ENCODE assay signal across 8 mouse cellular contexts in the genomic region with DNA sequence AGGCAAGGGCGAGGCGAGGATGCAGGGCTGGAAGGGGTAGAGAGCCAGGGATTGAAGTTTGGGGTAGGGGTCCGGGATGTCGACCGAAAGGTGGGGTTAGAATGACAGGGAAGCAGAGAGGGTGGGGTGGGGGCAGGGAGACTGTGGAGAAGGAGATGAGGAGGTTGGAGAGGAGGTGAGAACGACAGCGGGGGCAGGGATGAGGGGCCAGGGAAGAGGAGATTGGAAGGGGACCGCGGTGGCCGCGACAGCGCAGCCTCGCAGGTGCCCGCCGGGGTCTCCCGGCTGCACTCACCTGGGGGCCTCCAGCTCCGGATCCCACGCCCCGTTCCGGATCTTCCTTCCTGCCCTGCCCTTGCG. TPM values are rescaled to one million over a fixed set of nuclear protein-coding genes. Genes with fewer than 3 reads are reported as not detected.
A peak's percentile ranks its signal among the peaks of the same experiment; 100 is the strongest.
DNase-seq lines count a peak whose midpoint lies in the region; ATAC-seq and TF ChIP-seq lines count a peak whose summit lies in the region.

No protein-coding gene starts in this region.

- no peak for DNase-seq in heart, postnatal 14 days
- no peak for DNase-seq in forebrain, embryonic 14.5 days (ENCODE audit: low spot score)
- no peak for DNase-seq in urinary bladder, postnatal 10 days (ENCODE audit: low spot score)
- no peak for DNase-seq in gastrocnemius, postnatal 36 days
- no peak for DNase-seq in frontal cortex, adult 2 months (ENCODE audit: extremely low spot score in 1 of 2, low spot score in 1 of 2)

- intact Hi-C loops in heart, postnatal 14 days (cut with DNase I): no loop called here
- intact Hi-C loops in gastrocnemius, postnatal 36 days (cut with DNase I): no loop called here

- peak overlapping the region; percentile 88 for H3K4me2 ChIP-seq in heart, embryonic 13.5 days
- peak overlapping the region; percentile 85 for H3K4me2 ChIP-seq in forebrain, embryonic 14.5 days (ENCODE audit: low read length)
- peak overlapping the region; percentile 65 for H3K4me2 ChIP-seq in liver, embryonic 15.5 days

- under 1% methylated on average over 21 of the region's 21 CpGs for WGBS in heart, embryonic 13.5 days
- under 1% methylated on average over 21 of the region's 21 CpGs for WGBS in forebrain, embryonic 14.5 days
- 2% methylated on average over 21 of the region's 21 CpGs for WGBS in liver, embryonic 15.5 days (ENCODE audit: insufficient replicate concordance)

- peaks cover 15% of the 10 kb centered on the region for H3K4me1 ChIP-seq in heart, embryonic 13.5 days
- no peaks in the 10 kb centered on the region for H3K4me1 ChIP-seq in ES-Bruce4 (ENCODE audit: control insufficient read depth, insufficient read depth, low read length)
- H3K4me1 ChIP-seq in forebrain, embryonic 14.5 days (ENCODE audit: control insufficient read depth, insufficient read depth, low read length): peaks cover 14% of the 10 kb centered on the region
- peaks cover 16% of the 10 kb centered on the region; the same call in 1 of the 2 replicates for H3K4me1 ChIP-seq in liver, embryonic 15.5 days (replicated peaks)

- no peak for TF ChIP-seq EP300 in ES-Bruce4 (IDR thresholded peaks at IDR 0.05; ENCODE audit: insufficient read depth, low read depth, low read length)

- H3K9me3 ChIP-seq in heart, embryonic 13.5 days: peaks cover 5% of the 10 kb centered on the region; the same call in 1 of the 2 replicates
- no peaks in the 10 kb centered on the region for H3K9me3 ChIP-seq in ES-Bruce4 (replicated peaks; ENCODE audit: control insufficient read depth, insufficient read depth, low read length, poor library complexity, severe bottlenecking)
- H3K9me3 ChIP-seq in forebrain, embryonic 14.5 days (replicated peaks; ENCODE audit: control insufficient read depth, low read length): no peaks in the 10 kb centered on the region
- 0 out of 2 replicates have a peak, but pooled peaks cover 4% of the 10 kb centered on the region for H3K9me3 ChIP-seq in liver, embryonic 15.5 days (replicated peaks)

- H3K27me3 ChIP-seq in heart, embryonic 13.5 days (replicated peaks): peaks cover 42% of the 10 kb centered on the region
- H3K27me3 ChIP-seq in ES-Bruce4 (ENCODE audit: control insufficient read depth, insufficient read depth, low read length, poor library complexity, severe bottlenecking): no peaks in the 10 kb centered on the region
- no peaks in the 10 kb centered on the region for H3K27me3 ChIP-seq in forebrain, embryonic 14.5 days (replicated peaks; ENCODE audit: control insufficient read depth, insufficient read depth, low read length)
- H3K27me3 ChIP-seq in liver, embryonic 15.5 days: peaks cover 48% of the 10 kb centered on the region

- no peak for TF ChIP-seq CTCF in ES-Bruce4 (IDR thresholded peaks at IDR 0.05; ENCODE audit: low read depth, low read length)

- H3K9ac ChIP-seq in heart, embryonic 13.5 days: peak overlapping the region; percentile 86
- H3K9ac ChIP-seq in ES-Bruce4 (ENCODE audit: low read depth, poor library complexity, severe bottlenecking): peak overlapping the region; percentile 36
- H3K9ac ChIP-seq in forebrain, embryonic 14.5 days (ENCODE audit: low read length): peak overlapping the region; percentile 86
- no peak overlapping the region for H3K9ac ChIP-seq in liver, embryonic 15.5 days

- ATAC-seq in heart, embryonic 13.5 days (ENCODE audit: extremely low read depth, insufficient number of reproducible peaks, low FRiP score, low TSS enrichment): no peak
- no peak for ATAC-seq in forebrain, embryonic 14.5 days
- ATAC-seq in liver, embryonic 15.5 days (ENCODE audit: insufficient read depth): no peak

- peak overlapping the region; percentile 70 for H3K4me3 ChIP-seq in heart, embryonic 13.5 days
- peak overlapping the region; percentile 68 for H3K4me3 ChIP-seq in ES-Bruce4 (ENCODE audit: low read depth, low read length)
- peak overlapping the region; percentile 68 for H3K4me3 ChIP-seq in forebrain, embryonic 14.5 days (ENCODE audit: low read depth, low read length)
- peak overlapping the region; percentile 61 for H3K4me3 ChIP-seq in liver, embryonic 15.5 days (replicated peaks)

- no peak overlapping the region for H3K27ac ChIP-seq in heart, embryonic 13.5 days (replicated peaks)
- H3K27ac ChIP-seq in ES-Bruce4 (ENCODE audit: insufficient read depth, low read length): no peak overlapping the region
- no peak overlapping the region for H3K27ac ChIP-seq in forebrain, embryonic 14.5 days (ENCODE audit: low read depth, low read length)
- no peak overlapping the region for H3K27ac ChIP-seq in liver, embryonic 15.5 days (replicated peaks)

- TF ChIP-seq POLR2A in ES-Bruce4 (IDR thresholded peaks at IDR 0.05; ENCODE audit: insufficient read depth, low read length): no peak

- no peaks in the 10 kb centered on the region for H3K36me3 ChIP-seq in heart, embryonic 13.5 days
- no peaks in the 10 kb centered on the region for H3K36me3 ChIP-seq in ES-Bruce4 (ENCODE audit: control insufficient read depth, insufficient read depth, low read length, poor library complexity, severe bottlenecking)
- H3K36me3 ChIP-seq in forebrain, embryonic 14.5 days (ENCODE audit: control insufficient read depth, insufficient read depth, low read length): no peaks in the 10 kb centered on the region
- no peaks in the 10 kb centered on the region for H3K36me3 ChIP-seq in liver, embryonic 15.5 days (replicated peaks)

RNA-seq across cellular contexts. Expression of a gene that starts 0.6 kb away (rescaled TPM):
- polyA plus RNA-seq in heart, embryonic 13.5 days (2015; fragmentation: Nextera tagmentation; extraction: Ambion mirVana): 1.7 TPM in 2 replicates
- total RNA-seq in heart, postnatal 14 days (2021): 1 to 10 TPM; 1.8 to 2.3 TPM
- 4.8 and 5.2 TPM in 2 replicates for polyA plus RNA-seq in ES-Bruce4 (2011; ENCODE audit: insufficient read depth, insufficient read length, low read depth, missing spikeins)
- 3.6 and 4.4 TPM in 2 replicates for polyA plus RNA-seq in forebrain, embryonic 14.5 days (2014; fragmentation: Nextera tagmentation; extraction: Ambion mirVana)
- polyA plus RNA-seq in liver, embryonic 15.5 days (2015; fragmentation: Nextera tagmentation; extraction: Ambion mirVana): 0.12 TPM in 2 replicates
- total RNA-seq in gastrocnemius, postnatal 36 days (2021): under 1 TPM; 0.66 to 0.96 TPM
- polyA plus RNA-seq in frontal cortex, adult 2 months (2012; rRNA removed): 13.6 and 13.8 TPM in 2 replicates

RNA-seq across cellular contexts. Expression of a gene that starts 0.6 kb away (rescaled TPM):
- 4.1 and 5.0 TPM in 2 replicates for polyA plus RNA-seq in heart, embryonic 13.5 days (2015; fragmentation: Nextera tagmentation; extraction: Ambion mirVana)
- 1 to 10 TPM; 2.1 to 4.2 TPM for total RNA-seq in heart, postnatal 14 days (2021)
- 2.9 and 3.5 TPM in 2 replicates for polyA plus RNA-seq in ES-Bruce4 (2011; ENCODE audit: insufficient read depth, insufficient read length, low read depth, missing spikeins)
- 11.2 and 13.4 TPM in 2 replicates for polyA plus RNA-seq in forebrain, embryonic 14.5 days (2014; fragmentation: Nextera tagmentation; extraction: Ambion mirVana)
- 8.5 and 9.2 TPM in 2 replicates for polyA plus RNA-seq in liver, embryonic 15.5 days (2015; fragmentation: Nextera tagmentation; extraction: Ambion mirVana)
- 1 to 10 TPM; 1.3 to 1.5 TPM for total RNA-seq in gastrocnemius, postnatal 36 days (2021)
- polyA plus RNA-seq in frontal cortex, adult 2 months (2012; rRNA removed): 192 and 194 TPM in 2 replicates

Comparison
In these comparisons a context has a peak if more than half of its experiments do, and no peak if none do; other contexts are left out.
1. RNA of a gene that starts 0.6 kb away (polyA plus RNA-seq): 192 to 194 TPM in frontal cortex, adult 2 months; 11.2 to 13.4 TPM in forebrain, embryonic 14.5 days, 8.5 to 9.2 TPM in liver, embryonic 15.5 days, 4.1 to 5.0 TPM in heart, embryonic 13.5 days and 2.9 to 3.5 TPM in ES-Bruce4; every median in the first group is over 10 times any median in the second.
2. Peak in every context shown above with its lines, with median percentiles within 50 percentile points of each other: H3K4me2 ChIP-seq and H3K4me3 ChIP-seq.